Mouse (Mus musculus) E14TG2a.4 (cell line): Measurements from ENCODE around the gene Nudt6.

Source experiments
- H3K27me3 ChIP-seq: 2 replicates; pipeline ENCODE4 v1.6.1; 2014; ENCODE audit warnings: low read length, control low read depth; ENCODE audit not compliant: insufficient read depth
- H3K36me3 ChIP-seq: 2 replicates; pipeline ENCODE4 v1.6.1; 2014; ENCODE audit warnings: low read length, control low read depth; ENCODE audit not compliant: insufficient read depth
- H3K4me1 ChIP-seq: replicated peaks from 2 replicates; pipeline ENCODE4 v1.6.1; 2014; ENCODE audit warnings: low read depth, low read length, control low read depth
- H3K4me3 ChIP-seq: replicated peaks from 2 replicates; pipeline ENCODE4 v1.5.1; 2014; ENCODE audit warnings: mild to moderate bottlenecking, low read length
- H3K9me3 ChIP-seq: 2 replicates; pipeline ENCODE4 v1.6.1; 2014; ENCODE audit warnings: low read length, control low read depth
- CTCF ChIP-seq: conservative IDR thresholded peaks from 2 replicates; pipeline ENCODE4 v1.5.1; 2014; ENCODE audit warnings: low read length
- NANOG ChIP-seq: IDR thresholded peaks from 2 replicates; pipeline ENCODE4 v1.6.1; 2014; ENCODE audit warnings: borderline replicate concordance, low read length, mixed read lengths
- POU5F1 ChIP-seq: IDR thresholded peaks from 2 replicates; pipeline ENCODE4 v1.6.1; 2014; ENCODE audit warnings: low read length, borderline replicate concordance

The Nudt6 gene

DNA sequence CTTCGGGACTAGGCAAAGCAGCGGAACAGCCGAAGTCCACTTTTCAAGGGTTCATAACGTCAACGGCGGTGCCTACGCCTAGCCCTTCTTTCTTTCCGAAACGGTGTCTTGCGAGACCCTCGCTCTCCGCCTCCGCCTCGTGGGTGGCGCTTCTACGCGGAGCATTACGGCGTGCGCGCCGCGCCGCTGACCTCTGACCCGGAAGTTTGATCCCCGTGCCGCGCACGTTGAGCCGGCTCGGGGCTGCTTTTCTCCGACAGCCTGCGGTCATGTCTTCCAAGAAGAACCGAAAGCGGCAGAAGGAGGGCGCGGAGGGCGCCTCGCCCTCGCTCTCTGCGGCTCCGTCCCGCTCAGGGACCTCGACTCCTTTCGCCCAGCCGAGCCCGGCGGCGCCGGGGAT is at the start of gene Nudt6:
Gene Nudt6, minus strand, starts transcription at position 140 of the 400 bp plus-strand sequence.
- peaks cover 21% of the 10 kb centered on the region for H3K36me3 ChIP-seq
- no peaks in the 10 kb centered on the region for H3K27me3 ChIP-seq
- H3K4me3 ChIP-seq = peak within 1 kb of the TSS; percentile 96
- TF ChIP-seq POU5F1 (no peak), CTCF (no peak), NANOG (no peak)
- H3K9me3 ChIP-seq = no peaks in the 10 kb centered on the region
- H3K4me1 ChIP-seq = peaks cover 36% of the 10 kb centered on the region

DNA sequence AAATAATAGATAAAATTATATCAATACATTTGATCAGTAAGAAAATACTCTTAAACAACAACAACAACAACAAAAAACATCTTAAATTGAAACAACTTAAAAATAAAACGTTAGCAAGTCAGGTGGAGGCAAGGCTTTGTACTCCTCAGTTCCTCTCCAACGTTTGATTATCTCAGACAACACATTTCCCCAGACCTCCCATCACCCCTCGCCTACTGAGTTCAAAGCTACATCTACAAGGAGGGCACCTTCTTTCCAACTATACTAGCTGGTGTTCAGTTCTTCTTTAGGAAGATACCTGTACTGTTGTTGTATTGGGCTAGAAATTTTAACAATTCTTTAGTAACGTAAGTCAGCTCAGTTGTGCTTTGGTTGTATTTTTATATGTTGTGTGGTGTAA is 49.3 kb upstream of the Nudt6 start:
- Histone ChIP-seq H3K9me3 (no peaks in the 10 kb centered on the region), H3K27me3 (no peaks in the 10 kb centered on the region), H3K36me3 (peaks cover 31% of the 10 kb centered on the region), H3K4me1 (no peaks in the 10 kb centered on the region), H3K4me3 (no peak overlapping the region)
- TF ChIP-seq CTCF (no peak), NANOG (no peak), POU5F1 (no peak)

DNA sequence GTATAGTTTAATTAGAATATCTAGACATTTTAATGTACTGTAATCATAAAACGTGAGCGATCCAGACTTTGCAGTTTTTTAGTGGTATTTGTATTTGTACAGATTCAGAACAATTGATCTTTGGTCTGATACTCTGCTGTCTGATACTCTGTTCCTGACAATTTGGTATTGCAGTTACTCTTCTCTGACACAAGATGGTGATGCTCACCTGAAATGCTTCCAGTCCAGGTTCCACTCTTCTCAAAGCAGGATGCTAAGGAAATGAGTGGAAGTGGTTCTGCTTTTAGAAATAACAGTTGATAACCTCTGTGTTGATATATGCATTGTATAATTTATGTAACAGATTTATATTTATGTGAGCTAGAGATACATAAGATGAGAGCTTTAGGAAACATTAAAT is 48.2 kb upstream of the Nudt6 start:
- H3K27me3 ChIP-seq = no peaks in the 10 kb centered on the region
- H3K36me3 ChIP-seq = peaks cover 32% of the 10 kb centered on the region
- H3K9me3 ChIP-seq = no peaks in the 10 kb centered on the region
- H3K4me1 ChIP-seq = no peaks in the 10 kb centered on the region
- no peak overlapping the region for H3K4me3 ChIP-seq
- TF ChIP-seq NANOG = no peak
- peak; percentile 19 for TF ChIP-seq CTCF

DNA sequence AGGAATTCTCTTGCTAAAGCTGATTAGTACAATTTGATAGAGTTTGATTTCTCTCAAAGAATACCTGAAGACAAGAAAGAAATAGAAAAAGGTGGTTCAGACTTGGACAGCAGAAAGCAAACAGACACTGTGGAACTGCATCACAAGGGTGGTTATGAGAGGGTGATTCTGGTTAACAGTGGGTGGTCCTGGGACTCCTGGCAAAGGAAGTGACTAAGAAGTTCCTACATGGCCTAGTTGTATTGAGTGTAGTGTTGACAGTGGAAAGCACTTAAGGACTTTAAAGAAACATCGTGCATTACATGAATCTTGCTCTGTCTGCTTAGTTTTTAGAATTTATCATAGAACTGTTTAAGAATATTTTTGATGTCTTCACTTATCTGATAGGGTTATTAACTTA is 36.0 kb upstream of the Nudt6 start:
- no peak overlapping the region for H3K4me3 ChIP-seq
- no peaks in the 10 kb centered on the region for H3K4me1 ChIP-seq
- no peaks in the 10 kb centered on the region for H3K27me3 ChIP-seq
- H3K9me3 ChIP-seq = no peaks in the 10 kb centered on the region
- no peak for TF ChIP-seq NANOG
- no peak for TF ChIP-seq POU5F1
- peaks cover 31% of the 10 kb centered on the region for H3K36me3 ChIP-seq

DNA sequence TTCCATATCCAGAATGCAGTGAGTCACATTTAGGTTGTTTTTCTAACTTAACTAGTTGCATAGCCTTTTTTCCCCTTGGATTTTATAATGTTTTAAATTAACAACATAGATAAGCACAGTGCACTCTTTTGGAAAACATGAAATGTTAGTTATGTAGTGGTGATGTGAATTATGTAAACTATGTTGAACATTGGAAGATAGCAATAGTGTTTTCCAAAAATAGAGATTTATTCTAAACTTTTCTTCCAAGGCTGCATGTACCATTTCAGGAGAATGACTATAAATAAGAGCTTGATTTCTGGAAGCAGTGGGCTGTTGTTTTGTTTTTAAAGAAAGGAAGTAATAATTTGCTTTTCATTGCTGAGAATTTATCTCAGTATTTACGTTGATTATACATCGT is 23.4 kb upstream of the Nudt6 start:
- H3K9me3 ChIP-seq = no peaks in the 10 kb centered on the region
- H3K36me3 ChIP-seq = peaks cover 55% of the 10 kb centered on the region
- TF ChIP-seq POU5F1 (no peak), NANOG (no peak), CTCF (no peak)
- H3K4me3 ChIP-seq = no peak overlapping the region
- no peaks in the 10 kb centered on the region for H3K4me1 ChIP-seq
- H3K27me3 ChIP-seq = no peaks in the 10 kb centered on the region

DNA sequence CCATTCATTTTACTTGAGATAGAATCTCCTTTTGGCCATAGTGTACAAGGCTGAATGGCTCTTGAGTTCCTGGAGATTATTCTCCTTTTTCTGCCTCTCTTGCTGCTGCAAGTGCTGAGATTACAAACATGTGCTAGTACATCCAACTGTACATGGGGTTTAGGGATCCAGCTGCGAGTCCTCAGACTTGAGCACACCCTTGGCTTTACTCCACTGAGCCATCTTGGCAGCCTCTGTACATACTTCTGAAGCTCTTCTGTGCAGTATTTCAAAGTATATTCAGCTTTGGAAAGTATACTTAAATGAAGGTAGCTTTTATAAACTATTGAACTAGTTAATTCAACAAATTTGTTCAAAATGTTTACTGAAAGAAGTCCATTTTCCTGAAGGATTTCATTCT is 19.8 kb upstream of the Nudt6 start:
- H3K36me3 ChIP-seq = peaks cover 75% of the 10 kb centered on the region
- no peak for TF ChIP-seq POU5F1
- no peak for TF ChIP-seq CTCF
- TF ChIP-seq NANOG = no peak
- H3K4me3 ChIP-seq = no peak overlapping the region
- no peaks in the 10 kb centered on the region for H3K9me3 ChIP-seq
- H3K27me3 ChIP-seq = no peaks in the 10 kb centered on the region
- no peaks in the 10 kb centered on the region for H3K4me1 ChIP-seq

DNA sequence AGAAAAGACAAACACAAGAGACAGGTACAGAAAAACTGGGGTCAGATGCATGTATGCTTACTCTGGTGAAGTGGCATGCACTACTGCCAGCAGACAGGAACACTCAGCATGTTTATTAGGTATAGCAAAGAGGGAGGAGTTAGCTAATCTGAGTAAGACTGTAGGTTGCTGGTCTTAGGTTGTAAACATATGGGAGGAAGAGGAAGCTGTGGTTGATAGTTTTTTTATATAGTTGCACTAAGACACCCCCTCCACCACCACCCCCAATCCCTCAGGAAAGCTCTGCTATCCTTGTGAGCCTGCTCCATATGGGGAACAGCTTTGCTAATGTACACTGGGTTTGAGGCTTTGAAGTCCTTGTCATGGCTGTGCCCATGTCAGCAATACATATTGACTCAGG is 10.3 kb upstream of the Nudt6 start:
- TF ChIP-seq POU5F1 = no peak
- H3K4me3 ChIP-seq = no peak overlapping the region
- H3K36me3 ChIP-seq = peaks cover 92% of the 10 kb centered on the region
- no peaks in the 10 kb centered on the region for H3K9me3 ChIP-seq
- no peaks in the 10 kb centered on the region for H3K4me1 ChIP-seq
- H3K27me3 ChIP-seq = no peaks in the 10 kb centered on the region

DNA sequence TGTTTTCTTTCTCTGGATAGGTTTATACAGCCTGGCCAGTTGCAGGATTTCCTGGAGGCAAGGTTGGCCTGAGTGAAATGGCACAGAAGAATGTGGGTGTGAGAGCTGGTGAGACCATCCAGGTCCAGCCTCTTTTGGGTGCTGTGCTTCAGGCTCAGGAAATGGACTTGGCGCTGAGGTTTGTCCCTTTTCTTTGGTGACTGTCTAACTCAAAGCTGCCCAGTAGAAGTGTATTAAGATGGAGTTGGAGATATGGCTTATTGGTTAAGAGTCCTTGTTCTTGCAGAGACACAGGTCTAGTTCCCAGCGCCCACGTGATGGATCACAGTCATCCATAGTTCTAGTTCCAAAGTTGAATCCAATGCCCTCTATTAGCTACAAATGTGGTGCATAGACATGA is 6.1 kb upstream of the Nudt6 start:
- no peaks in the 10 kb centered on the region for H3K27me3 ChIP-seq
- H3K36me3 ChIP-seq = peaks cover 74% of the 10 kb centered on the region
- H3K9me3 ChIP-seq = no peaks in the 10 kb centered on the region
- TF ChIP-seq POU5F1 (no peak), NANOG (no peak), CTCF (no peak)
- peaks cover 24% of the 10 kb centered on the region for H3K4me1 ChIP-seq
- H3K4me3 ChIP-seq = no peak overlapping the region

DNA sequence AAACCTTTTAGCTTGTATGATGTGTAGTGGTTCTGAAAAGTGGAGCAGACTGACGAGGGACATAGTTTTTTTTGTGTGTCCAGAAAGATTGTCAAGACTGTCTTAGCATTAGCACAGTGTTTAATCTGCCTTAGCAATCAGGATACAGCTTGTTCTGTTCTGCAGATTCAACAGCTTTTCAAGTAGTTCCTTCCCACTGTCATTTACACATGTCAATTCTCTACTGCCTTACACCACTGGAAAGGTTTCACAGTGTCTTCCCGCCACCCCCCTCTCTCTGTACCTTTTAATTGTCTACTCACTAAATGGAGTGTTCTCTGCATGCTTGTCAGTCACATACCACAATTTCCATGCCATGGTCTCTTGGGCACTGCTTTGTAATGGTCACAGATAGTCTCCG is 1.2 kb upstream of the Nudt6 start:
- Histone ChIP-seq H3K4me3 (peak overlapping the region; percentile 93), H3K36me3 (peaks cover 32% of the 10 kb centered on the region), H3K27me3 (no peaks in the 10 kb centered on the region), H3K9me3 (no peaks in the 10 kb centered on the region), H3K4me1 (peaks cover 36% of the 10 kb centered on the region)
- TF ChIP-seq POU5F1 (no peak), NANOG (no peak), CTCF (no peak)

DNA sequence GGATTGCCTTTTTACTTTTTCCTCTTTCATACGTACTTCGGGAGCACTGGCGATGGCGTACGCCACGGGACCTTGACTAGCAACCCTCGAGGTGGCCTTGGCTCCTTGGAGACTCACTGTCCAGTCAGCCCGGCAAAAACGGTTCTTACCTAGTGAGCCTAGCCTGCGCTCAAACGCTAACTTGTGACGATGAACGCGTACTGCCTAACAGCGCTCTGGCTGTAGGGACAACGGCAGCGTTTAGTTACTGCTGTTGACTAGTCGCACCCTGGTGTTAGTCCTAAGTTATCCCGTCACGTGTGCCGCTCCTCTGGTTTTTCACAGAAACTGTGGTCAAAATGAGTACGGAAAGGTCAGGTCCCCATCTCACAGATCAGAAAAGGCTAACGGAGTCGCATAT is 630 bp upstream of the Nudt6 start:
- TF ChIP-seq CTCF (no peak), POU5F1 (no peak), NANOG (no peak)
- Histone ChIP-seq H3K4me3 (peak overlapping the region; percentile 93), H3K4me1 (peaks cover 36% of the 10 kb centered on the region), H3K27me3 (no peaks in the 10 kb centered on the region), H3K9me3 (no peaks in the 10 kb centered on the region), H3K36me3 (peaks cover 26% of the 10 kb centered on the region)
